Mouse (Mus musculus): ENCODE results near the gene Foxk1.

Foxk1 gene

GRCm38 (mm10) chr5:142444791-142445531 is 43.7 kb downstream of the Foxk1 start:
- DNase-seq (ENCODE audit: low spot score in 2 of 2): no peak

GRCm38 (mm10) chr5:142445709-142446108 is 44.4 kb downstream of the Foxk1 start:
- DNase-seq (ENCODE audit: low spot score in 2 of 2): no peak

GRCm38 (mm10) chr5:142448076-142448475 is 46.8 kb downstream of the Foxk1 start:
- DNase-seq (ENCODE audit: low spot score in 2 of 2): peak; percentile 79 to 81

- no peak for DNase-seq (ENCODE audit: low spot score in 2 of 2)
Observed at GRCm38 (mm10) chr5:142448623-142449022, 47.3 kb downstream of the Foxk1 start.

- DNase-seq (ENCODE audit: low spot score in 2 of 2): no peak
Observed at GRCm38 (mm10) chr5:142450846-142451245, 49.5 kb downstream of the Foxk1 start.

GRCm38 (mm10) chr5:142451759-142452158 is 50.5 kb downstream of the Foxk1 start:
- no peak for DNase-seq (ENCODE audit: low spot score in 2 of 2)

GRCm38 (mm10) chr5:142453742-142454141 is 52.4 kb downstream of the Foxk1 start:
- no peak for DNase-seq (ENCODE audit: low spot score in 2 of 2)

- DNase-seq (ENCODE audit: low spot score in 2 of 2): no peak
Observed at GRCm38 (mm10) chr5:142456318-142456717, 55.0 kb downstream of the Foxk1 start.

- DNase-seq (ENCODE audit: low spot score in 2 of 2): no peak
Observed at GRCm38 (mm10) chr5:142457345-142457744, 56.0 kb downstream of the Foxk1 start.

- DNase-seq (ENCODE audit: low spot score in 2 of 2): no peak
Observed at GRCm38 (mm10) chr5:142458791-142459557, 57.7 kb downstream of the Foxk1 start.

- DNase-seq (ENCODE audit: low spot score in 2 of 2): no peak
Observed at GRCm38 (mm10) chr5:142459834-142460233, 58.5 kb downstream of the Foxk1 start.

GRCm38 (mm10) chr5:142461942-142462640 is 60.8 kb downstream of the Foxk1 start:
- no peak for DNase-seq (ENCODE audit: low spot score in 2 of 2)

GRCm38 (mm10) chr5:142462641-142462948 is 61.3 kb downstream of the Foxk1 start:
- DNase-seq (ENCODE audit: low spot score in 2 of 2): no peak

- no peak for DNase-seq (ENCODE audit: low spot score in 2 of 2)
Observed at GRCm38 (mm10) chr5:142463011-142463410, 61.7 kb downstream of the Foxk1 start.

GRCm38 (mm10) chr5:142463461-142464454 is 62.5 kb downstream of the Foxk1 start, which contains the start of gene Ap5z1:
Ap5z1 (plus strand) TSS chr5:142463944.
- peak; percentile 88 to 89 for DNase-seq (ENCODE audit: low spot score in 2 of 2)

GRCm38 (mm10) chr5:142468375-142468774 is 67.1 kb downstream of the Foxk1 start:
- no peak for DNase-seq (ENCODE audit: low spot score in 2 of 2)

- no peak for DNase-seq (ENCODE audit: low spot score in 2 of 2)
Observed at GRCm38 (mm10) chr5:142469796-142470195, 68.5 kb downstream of the Foxk1 start.

- peak; percentile 77 to 87 for DNase-seq (ENCODE audit: low spot score in 2 of 2)
Observed at GRCm38 (mm10) chr5:142473696-142474095, 72.4 kb downstream of the Foxk1 start.

GRCm38 (mm10) chr5:142475669-142476068 is 74.4 kb downstream of the Foxk1 start:
- DNase-seq (ENCODE audit: low spot score in 2 of 2): no peak

GRCm38 (mm10) chr5:142477346-142477745 is 76.0 kb downstream of the Foxk1 start:
- no peak for DNase-seq (ENCODE audit: low spot score in 2 of 2)
